Mouse (Mus musculus): Measurements from ENCODE around the gene Gcnt4. TPM values are rescaled to one million over a fixed set of nuclear protein-coding genes. Genes with fewer than 3 reads are reported as not detected.

Gene Gcnt4
- polyA plus RNA-seq, 1 experiment: 11.6 TPM

DNA sequence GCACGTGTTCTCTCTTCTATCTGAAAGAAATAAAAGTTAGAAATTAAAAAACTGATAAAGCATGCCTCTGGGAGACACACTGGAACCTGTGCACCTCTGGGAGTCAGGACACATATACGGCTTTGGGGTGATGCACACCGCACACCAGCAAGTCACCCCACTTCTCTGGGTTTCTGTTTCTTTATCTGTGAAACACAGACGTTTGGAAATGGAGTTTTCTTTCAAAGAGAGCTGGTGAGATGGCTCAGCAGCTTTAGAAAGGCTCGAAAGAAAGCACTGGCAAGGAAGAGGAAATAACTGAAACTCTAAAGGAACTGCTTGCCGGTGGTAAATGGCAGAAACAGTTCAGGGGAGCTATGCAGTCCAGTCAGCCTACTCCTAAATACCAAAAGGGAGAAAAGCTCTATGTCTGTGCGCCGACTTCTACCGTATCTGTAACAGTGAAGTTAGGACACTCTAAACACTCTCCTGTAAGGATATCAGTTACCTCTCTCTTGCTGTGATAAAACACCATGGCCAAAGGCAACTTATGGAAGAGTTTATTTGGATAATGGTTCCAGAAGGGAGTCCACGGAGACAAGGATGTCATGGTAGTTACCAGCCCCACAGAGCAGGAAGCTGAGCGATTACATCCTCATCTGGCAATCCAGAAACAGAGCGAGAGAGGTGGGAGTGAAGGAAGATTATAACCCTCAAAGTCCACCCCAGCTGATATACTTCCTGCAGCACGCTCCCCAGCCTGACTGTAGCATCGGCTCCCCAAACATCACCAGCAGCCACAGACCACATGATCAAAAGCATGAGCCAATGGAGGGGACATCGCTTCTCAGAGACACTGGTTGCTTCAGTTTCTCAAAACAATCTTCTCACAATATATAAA lies 42.0 kb downstream of the Gcnt4 start:
- Histone ChIP-seq H3K4me1 (ENCODE audit: control insufficient read depth, insufficient read depth, low read length) (no peaks in the 10 kb centered on the region), H3K4me3 (ENCODE audit: insufficient read depth, low read length) (no peak overlapping the region), H3K27ac (ENCODE audit: insufficient read depth, low read length) (no peak overlapping the region)
- TF ChIP-seq POLR2A (IDR thresholded peaks at IDR 0.05; ENCODE audit: extremely low read depth, insufficient read depth, low read length) (no peak), CTCF (IDR thresholded peaks at IDR 0.05; ENCODE audit: extremely low read depth, insufficient read depth, low read length) (no peak)

DNA sequence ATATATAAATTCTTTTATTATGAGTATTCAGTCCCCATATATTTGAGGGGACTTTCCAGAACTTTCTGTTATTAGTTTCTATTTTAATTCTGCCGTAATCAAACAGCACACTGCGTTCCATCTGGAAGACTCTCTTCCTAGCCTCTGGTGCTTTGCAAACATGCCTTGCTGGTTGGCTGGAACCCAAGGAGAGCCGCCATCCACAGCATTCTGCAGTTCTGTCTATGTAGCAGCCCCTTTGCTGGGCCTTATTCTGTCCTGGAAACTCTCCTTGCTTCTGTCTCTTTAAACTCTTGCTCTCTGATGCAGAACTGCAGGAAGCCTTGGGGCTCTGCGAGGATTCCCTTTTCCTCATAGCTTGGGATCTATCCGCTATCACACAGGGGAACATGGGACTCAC lies 42.6 kb downstream of the Gcnt4 start:
- Histone ChIP-seq H3K27ac (ENCODE audit: insufficient read depth, low read length) (no peak overlapping the region), H3K4me1 (ENCODE audit: control insufficient read depth, insufficient read depth, low read length) (no peaks in the 10 kb centered on the region), H3K4me3 (ENCODE audit: insufficient read depth, low read length) (no peak overlapping the region)
- TF ChIP-seq CTCF (IDR thresholded peaks at IDR 0.05; ENCODE audit: extremely low read depth, insufficient read depth, low read length) (no peak), POLR2A (IDR thresholded peaks at IDR 0.05; ENCODE audit: extremely low read depth, insufficient read depth, low read length) (no peak)

DNA sequence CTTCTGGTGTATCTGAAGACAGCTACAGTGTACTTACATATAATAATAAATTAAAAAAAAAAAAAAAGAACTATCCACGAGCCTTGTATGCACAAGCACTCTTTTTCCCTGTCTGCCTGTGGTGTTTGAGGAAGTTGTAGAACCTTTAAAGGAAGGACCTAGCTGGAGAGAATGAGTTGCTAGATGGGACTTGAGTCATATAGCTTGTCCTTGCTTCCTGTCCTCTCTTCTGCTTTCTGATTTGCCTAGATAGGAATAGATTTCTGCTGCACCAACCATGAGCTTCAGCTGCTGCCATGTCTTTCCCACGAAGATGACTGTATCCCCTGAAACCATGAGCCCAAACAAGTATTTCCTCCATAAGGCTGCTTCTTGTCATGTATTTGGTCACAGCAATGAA lies 43.3 kb downstream of the Gcnt4 start:
- H3K4me1 ChIP-seq (ENCODE audit: control insufficient read depth, insufficient read depth, low read length): no peaks in the 10 kb centered on the region
- H3K4me3 ChIP-seq (ENCODE audit: insufficient read depth, low read length): no peak overlapping the region
- no peak for TF ChIP-seq POLR2A (IDR thresholded peaks at IDR 0.05; ENCODE audit: extremely low read depth, insufficient read depth, low read length)
- TF ChIP-seq CTCF (IDR thresholded peaks at IDR 0.05; ENCODE audit: extremely low read depth, insufficient read depth, low read length): no peak
- H3K27ac ChIP-seq (ENCODE audit: insufficient read depth, low read length): no peak overlapping the region

DNA sequence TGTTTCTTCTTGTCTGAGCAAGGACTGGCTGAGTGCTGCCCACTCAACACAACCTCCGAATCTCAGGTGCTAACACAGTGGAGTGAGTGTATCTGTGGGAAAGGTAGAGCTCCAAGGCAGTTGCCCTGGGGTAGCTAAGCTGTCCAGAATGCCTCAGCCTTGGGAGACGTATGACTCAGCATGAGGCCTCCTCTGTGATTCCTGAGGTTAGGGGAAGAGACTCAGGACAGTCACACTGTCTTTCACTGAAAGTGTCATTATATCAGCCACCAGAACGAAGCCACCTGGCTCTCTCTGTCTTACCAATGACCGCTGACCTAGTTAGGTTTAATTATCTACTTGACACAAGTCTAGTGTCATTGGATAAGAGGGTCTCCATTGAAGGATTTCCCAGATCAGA lies 46.6 kb downstream of the Gcnt4 start:
- Histone ChIP-seq H3K27ac (ENCODE audit: insufficient read depth, low read length) (no peak overlapping the region), H3K4me3 (ENCODE audit: insufficient read depth, low read length) (no peak overlapping the region), H3K4me1 (ENCODE audit: control insufficient read depth, insufficient read depth, low read length) (no peaks in the 10 kb centered on the region)
- TF ChIP-seq POLR2A (IDR thresholded peaks at IDR 0.05; ENCODE audit: extremely low read depth, insufficient read depth, low read length) (no peak), CTCF (IDR thresholded peaks at IDR 0.05; ENCODE audit: extremely low read depth, insufficient read depth, low read length) (no peak)

DNA sequence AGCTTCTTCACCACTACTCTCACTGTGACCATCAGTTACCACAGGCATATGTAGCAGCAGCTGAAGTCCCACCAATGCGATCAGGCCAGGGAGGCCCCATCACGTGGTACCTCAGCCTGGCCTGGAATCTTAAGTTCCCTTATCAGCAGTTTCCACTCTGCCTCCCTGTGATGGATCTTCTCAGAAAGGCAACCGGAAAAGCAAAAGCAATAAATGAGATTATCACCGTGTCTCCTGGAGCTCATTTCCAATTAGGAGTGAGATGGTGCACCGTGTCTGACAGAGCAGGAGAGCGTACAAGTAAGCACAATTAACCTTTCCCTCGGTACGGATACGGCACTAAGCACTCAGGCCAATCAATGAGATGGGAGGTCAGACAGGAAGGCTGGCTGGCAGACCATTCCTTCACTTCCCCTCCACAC lies 47.4 kb downstream of the Gcnt4 start:
- TF ChIP-seq POLR2A (IDR thresholded peaks at IDR 0.05; ENCODE audit: extremely low read depth, insufficient read depth, low read length) (no peak), CTCF (IDR thresholded peaks at IDR 0.05; ENCODE audit: extremely low read depth, insufficient read depth, low read length) (no peak)
- no peak overlapping the region for H3K4me3 ChIP-seq (ENCODE audit: insufficient read depth, low read length)
- H3K27ac ChIP-seq (ENCODE audit: insufficient read depth, low read length): no peak overlapping the region
- no peaks in the 10 kb centered on the region for H3K4me1 ChIP-seq (ENCODE audit: control insufficient read depth, insufficient read depth, low read length)

DNA sequence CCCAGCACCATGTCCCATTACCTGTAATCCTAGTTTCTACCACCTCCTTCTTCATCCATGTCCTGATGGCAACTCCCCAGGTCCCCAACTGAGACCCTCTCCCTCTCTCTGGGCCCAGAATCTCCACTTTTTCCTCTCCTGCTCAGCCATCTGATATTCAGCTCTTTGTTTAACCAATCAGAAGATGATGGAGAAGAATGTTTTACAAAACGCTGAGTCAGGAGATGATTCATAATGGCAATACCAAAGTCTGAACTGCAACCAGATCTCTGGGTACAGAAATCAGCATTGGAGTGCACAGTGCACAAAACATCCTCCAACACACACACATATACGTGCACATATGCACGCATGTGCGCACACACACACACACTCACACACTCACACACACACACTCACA lies 48.8 kb downstream of the Gcnt4 start:
- Histone ChIP-seq H3K4me1 (ENCODE audit: control insufficient read depth, insufficient read depth, low read length) (no peaks in the 10 kb centered on the region), H3K4me3 (ENCODE audit: insufficient read depth, low read length) (no peak overlapping the region), H3K27ac (ENCODE audit: insufficient read depth, low read length) (no peak overlapping the region)
- no peak for TF ChIP-seq POLR2A (IDR thresholded peaks at IDR 0.05; ENCODE audit: extremely low read depth, insufficient read depth, low read length)
- no peak for TF ChIP-seq CTCF (IDR thresholded peaks at IDR 0.05; ENCODE audit: extremely low read depth, insufficient read depth, low read length)

DNA sequence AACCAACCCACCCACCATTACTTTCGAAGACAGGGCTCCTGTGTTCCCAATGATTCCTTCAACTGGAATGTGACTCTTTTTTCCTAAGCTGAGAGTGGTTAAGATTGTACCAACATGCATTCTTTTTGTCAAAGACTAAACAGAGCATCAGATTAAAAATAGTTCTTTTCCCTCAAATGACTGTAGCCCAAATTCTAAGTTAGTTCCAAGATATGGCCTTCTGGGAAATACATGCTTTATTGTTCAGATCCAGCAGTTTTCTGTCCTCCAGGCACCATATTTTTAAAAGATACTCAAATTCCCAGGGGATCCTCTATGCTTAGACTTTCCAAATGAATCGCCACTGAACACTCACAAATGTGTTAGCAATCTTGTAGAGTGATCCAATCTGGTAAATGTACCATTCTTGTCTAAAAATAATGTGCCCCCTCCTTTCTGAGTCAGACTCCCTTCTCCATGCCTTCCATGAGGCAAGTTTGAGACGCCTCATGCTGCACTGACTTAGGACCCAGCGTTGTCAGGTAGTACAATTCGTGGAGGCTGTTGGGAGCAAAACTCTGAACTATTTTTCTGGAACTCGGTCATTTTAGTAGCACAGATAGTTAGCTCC lies 52.6 kb downstream of the Gcnt4 start:
- H3K4me1 ChIP-seq (ENCODE audit: control insufficient read depth, insufficient read depth, low read length): no peaks in the 10 kb centered on the region
- no peak for TF ChIP-seq POLR2A (IDR thresholded peaks at IDR 0.05; ENCODE audit: extremely low read depth, insufficient read depth, low read length)
- no peak for TF ChIP-seq CTCF (IDR thresholded peaks at IDR 0.05; ENCODE audit: extremely low read depth, insufficient read depth, low read length)
- H3K4me3 ChIP-seq (ENCODE audit: insufficient read depth, low read length): no peak overlapping the region
- H3K27ac ChIP-seq (ENCODE audit: insufficient read depth, low read length): no peak overlapping the region

DNA sequence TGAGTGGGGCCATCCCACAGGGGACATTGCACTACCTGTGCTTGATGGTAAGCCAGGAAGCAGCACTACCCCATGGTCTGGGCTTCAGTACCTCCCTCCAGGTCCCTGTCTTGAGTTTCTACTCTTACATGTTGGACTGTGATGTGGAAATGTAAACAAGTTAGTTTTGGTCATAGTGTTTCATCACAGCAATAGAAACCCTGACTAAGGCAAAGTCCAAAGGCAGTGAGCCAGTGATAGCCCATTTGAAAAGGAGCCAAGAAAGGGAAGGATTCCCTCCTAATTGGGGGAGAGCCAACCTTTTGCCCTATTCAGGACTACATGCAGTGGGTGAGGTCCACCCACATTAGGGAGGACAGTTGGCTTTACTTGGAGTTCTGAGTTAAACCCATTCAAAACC lies 56.1 kb downstream of the Gcnt4 start:
- H3K4me1 ChIP-seq (ENCODE audit: control insufficient read depth, insufficient read depth, low read length): no peaks in the 10 kb centered on the region
- no peak overlapping the region for H3K4me3 ChIP-seq (ENCODE audit: insufficient read depth, low read length)
- no peak overlapping the region for H3K27ac ChIP-seq (ENCODE audit: insufficient read depth, low read length)
- no peak for TF ChIP-seq POLR2A (IDR thresholded peaks at IDR 0.05; ENCODE audit: extremely low read depth, insufficient read depth, low read length)
- no peak for TF ChIP-seq CTCF (IDR thresholded peaks at IDR 0.05; ENCODE audit: extremely low read depth, insufficient read depth, low read length)

DNA sequence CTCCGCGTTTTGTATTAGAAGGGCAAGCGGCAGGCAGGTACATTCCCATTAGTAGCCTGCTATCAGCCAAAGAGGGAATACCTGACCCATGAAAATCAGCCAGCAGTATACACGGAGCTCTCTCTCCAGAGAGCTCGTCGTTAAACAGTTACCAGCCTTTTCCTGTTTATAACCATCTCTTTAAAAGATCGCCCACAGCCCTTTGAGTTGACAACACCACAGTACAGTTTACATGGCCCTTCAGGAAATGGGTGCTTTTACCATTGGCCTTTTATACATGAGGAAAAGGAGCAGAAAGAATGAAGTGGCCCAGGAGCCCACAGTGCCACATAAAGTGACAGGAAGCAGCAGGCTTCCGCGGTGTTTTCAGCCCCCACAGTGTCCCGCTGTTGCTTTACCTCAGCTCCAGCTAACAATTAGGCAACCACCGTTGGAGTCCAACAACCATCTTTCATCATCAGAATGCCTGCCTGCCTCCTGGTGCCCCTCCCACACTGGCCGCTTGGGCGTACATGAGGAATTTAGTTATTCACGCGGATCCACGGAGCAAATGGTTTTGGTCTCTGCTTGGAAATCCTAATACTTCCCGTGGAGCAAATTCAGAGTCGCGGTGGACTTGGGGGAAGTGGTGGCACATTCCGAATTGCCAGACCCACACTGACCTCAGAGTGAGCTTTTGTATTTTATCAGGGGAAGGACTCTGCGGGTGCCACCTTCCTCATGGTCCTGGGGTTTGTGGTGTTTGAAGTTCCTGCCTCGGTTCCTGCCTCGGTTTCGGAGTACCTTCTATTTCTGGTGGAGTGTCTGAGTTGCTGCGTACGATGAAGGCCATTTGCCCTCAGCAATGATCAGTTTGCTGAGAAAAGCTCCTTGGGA lies 59.0 kb downstream of the Gcnt4 start:
- Histone ChIP-seq H3K4me3 (ENCODE audit: insufficient read depth, low read length) (no peak overlapping the region), H3K4me1 (ENCODE audit: control insufficient read depth, insufficient read depth, low read length) (no peaks in the 10 kb centered on the region), H3K27ac (ENCODE audit: insufficient read depth, low read length) (no peak overlapping the region)
- no peak for TF ChIP-seq POLR2A (IDR thresholded peaks at IDR 0.05; ENCODE audit: extremely low read depth, insufficient read depth, low read length)
- TF ChIP-seq CTCF (IDR thresholded peaks at IDR 0.05; ENCODE audit: extremely low read depth, insufficient read depth, low read length): no peak

Data from cortical plate, adult 2 months (tissue).